8 mouse cellular contexts compared by ENCODE assay signal in genomic region chr15:83464083-83464904, GRCm38 (mm10). TPM values are rescaled to one million over a fixed set of nuclear protein-coding genes. Genes with fewer than 3 reads are reported as not detected.
DNase-seq lines count a peak whose midpoint lies in the region; ATAC-seq and TF ChIP-seq lines count a peak whose summit lies in the region.

Pacsin2 (minus strand) TSS chr15:83464606.

- no peaks in the 10 kb centered on the region for H3K36me3 ChIP-seq in embryonic facial prominence, embryonic 15.5 days
- no peaks in the 10 kb centered on the region for H3K36me3 ChIP-seq in kidney, embryonic 14.5 days (ENCODE audit: control insufficient read depth, insufficient read depth, low read length)
- no peaks in the 10 kb centered on the region for H3K36me3 ChIP-seq in limb, embryonic 15.5 days

- peak within 1 kb of the TSS; percentile 96 for H3K4me3 ChIP-seq in bone marrow, adult 2 months (replicated peaks; ENCODE audit: control insufficient read depth, low read depth, low read length)
- peak within 1 kb of the TSS; percentile 70 for H3K4me3 ChIP-seq in embryonic facial prominence, embryonic 15.5 days (replicated peaks)
- H3K4me3 ChIP-seq in kidney, embryonic 14.5 days (ENCODE audit: low read length): peak within 1 kb of the TSS; percentile 83
- H3K4me3 ChIP-seq in limb, embryonic 15.5 days: peak within 1 kb of the TSS; percentile 79

- no peak for TF ChIP-seq CTCF in bone marrow, adult 2 months (IDR thresholded peaks at IDR 0.05; ENCODE audit: control insufficient read depth, insufficient read depth, low read length)

- H3K27me3 ChIP-seq in embryonic facial prominence, embryonic 15.5 days: no peaks in the 10 kb centered on the region
- no peaks in the 10 kb centered on the region for H3K27me3 ChIP-seq in kidney, embryonic 14.5 days (ENCODE audit: control insufficient read depth, insufficient read depth, low read length)
- H3K27me3 ChIP-seq in limb, embryonic 15.5 days: no peaks in the 10 kb centered on the region

- peaks cover 4% of the 10 kb centered on the region; the same call in 1 of the 2 replicates for H3K4me1 ChIP-seq in bone marrow, adult 2 months (ENCODE audit: control insufficient read depth, insufficient read depth, low read length)
- peaks cover 14% of the 10 kb centered on the region for H3K4me1 ChIP-seq in embryonic facial prominence, embryonic 15.5 days
- H3K4me1 ChIP-seq in kidney, embryonic 14.5 days (ENCODE audit: control insufficient read depth, insufficient read depth, low read length): peaks cover 10% of the 10 kb centered on the region; the same call in 1 of the 2 replicates
- peaks cover 13% of the 10 kb centered on the region for H3K4me1 ChIP-seq in limb, embryonic 15.5 days

- peak; percentile 98 for ATAC-seq in embryonic facial prominence, embryonic 15.5 days (ENCODE audit: insufficient number of reproducible peaks, low FRiP score, low TSS enrichment, low read depth)
- peak; percentile 99 for ATAC-seq in kidney, embryonic 14.5 days (ENCODE audit: low FRiP score, low TSS enrichment)
- peak; percentile 97 for ATAC-seq in limb, embryonic 15.5 days (ENCODE audit: insufficient number of reproducible peaks, low FRiP score, low TSS enrichment, low read depth)

- peak within 1 kb of the TSS; percentile 95 for H3K27ac ChIP-seq in bone marrow, adult 2 months (ENCODE audit: control insufficient read depth, insufficient read depth, low read depth, low read length, poor library complexity)
- peak within 1 kb of the TSS; percentile 76 for H3K27ac ChIP-seq in embryonic facial prominence, embryonic 15.5 days (replicated peaks)
- peak within 1 kb of the TSS; percentile 67; the same call in 1 of the 2 replicates for H3K27ac ChIP-seq in kidney, embryonic 14.5 days (ENCODE audit: low read depth, low read length)
- H3K27ac ChIP-seq in limb, embryonic 15.5 days: peak within 1 kb of the TSS; percentile 87

- peak within 1 kb of the TSS; percentile 87 for H3K4me2 ChIP-seq in embryonic facial prominence, embryonic 15.5 days (replicated peaks)
- H3K4me2 ChIP-seq in kidney, embryonic 14.5 days (replicated peaks; ENCODE audit: low read depth, low read length): peak within 1 kb of the TSS; percentile 68
- peak within 1 kb of the TSS; percentile 81 for H3K4me2 ChIP-seq in limb, embryonic 15.5 days

- under 1% methylated on average over 88 of the region's 88 CpGs for WGBS in bone marrow, adult 2 months
- 1% methylated on average over 63 of the region's 88 CpGs for WGBS in embryonic facial prominence, embryonic 15.5 days
- WGBS in kidney, embryonic 14.5 days: under 1% methylated on average over 70 of the region's 88 CpGs
- WGBS in limb, embryonic 15.5 days: under 1% methylated on average over 74 of the region's 88 CpGs

- peak; percentile 61; the same call in 1 of the 2 replicates for TF ChIP-seq POLR2A in bone marrow, adult 2 months (IDR thresholded peaks at IDR 0.05; ENCODE audit: borderline replicate concordance, control insufficient read depth, low read depth, low read length)

- peak within 1 kb of the TSS; percentile 59 for H3K9ac ChIP-seq in embryonic facial prominence, embryonic 15.5 days
- H3K9ac ChIP-seq in kidney, embryonic 14.5 days (ENCODE audit: low read depth, low read length): peak within 1 kb of the TSS; percentile 85
- peak within 1 kb of the TSS; percentile 74 for H3K9ac ChIP-seq in limb, embryonic 15.5 days

- peak; percentile 98 for DNase-seq in 416B (ENCODE audit: low read depth)
- DNase-seq in heart, adult 9 months (ENCODE audit: low spot score in 2 of 2): peak; percentile 99
- DNase-seq in monocyte, adult 2 months (ENCODE audit: low read depth in 1 of 2, low spot score in 2 of 2): peak; percentile 95 to 98
- DNase-seq in spleen, postnatal 36 days (ENCODE audit: low spot score in 2 of 2): peak; percentile 99

- no peaks in the 10 kb centered on the region for H3K9me3 ChIP-seq in embryonic facial prominence, embryonic 15.5 days (replicated peaks)
- H3K9me3 ChIP-seq in kidney, embryonic 14.5 days (ENCODE audit: control insufficient read depth, low read length): no peaks in the 10 kb centered on the region
- no peaks in the 10 kb centered on the region for H3K9me3 ChIP-seq in limb, embryonic 15.5 days

RNA-seq across cellular contexts. Expression of gene Pacsin2, which starts in this region (rescaled TPM):
- polyA plus RNA-seq in bone marrow, adult 2 months (2011; ENCODE audit: insufficient read depth, insufficient read length, low replicate concordance, missing spikeins): 47.6 and 48.2 TPM in 2 replicates
- polyA plus RNA-seq in embryonic facial prominence, embryonic 15.5 days (2015; fragmentation: Nextera tagmentation; extraction: Ambion mirVana): 66.8 and 67.1 TPM in 2 replicates
- polyA plus RNA-seq in kidney, embryonic 14.5 days (2014; fragmentation: Nextera tagmentation; extraction: Ambion mirVana): 37.9 and 64.2 TPM in 2 replicates
- 57.2 and 65.8 TPM in 2 replicates for polyA plus RNA-seq in limb, embryonic 15.5 days (2015; fragmentation: Nextera tagmentation; extraction: Ambion mirVana)

Comparison
In these comparisons a context has a peak if more than half of its experiments do, and no peak if none do; other contexts are left out.
1. Peak in every context shown above with its lines: DNase-seq, ATAC-seq, H3K4me3 ChIP-seq and H3K27ac ChIP-seq.